Mouse (Mus musculus): Measurements from ENCODE around the gene Carmil1.

DNA sequence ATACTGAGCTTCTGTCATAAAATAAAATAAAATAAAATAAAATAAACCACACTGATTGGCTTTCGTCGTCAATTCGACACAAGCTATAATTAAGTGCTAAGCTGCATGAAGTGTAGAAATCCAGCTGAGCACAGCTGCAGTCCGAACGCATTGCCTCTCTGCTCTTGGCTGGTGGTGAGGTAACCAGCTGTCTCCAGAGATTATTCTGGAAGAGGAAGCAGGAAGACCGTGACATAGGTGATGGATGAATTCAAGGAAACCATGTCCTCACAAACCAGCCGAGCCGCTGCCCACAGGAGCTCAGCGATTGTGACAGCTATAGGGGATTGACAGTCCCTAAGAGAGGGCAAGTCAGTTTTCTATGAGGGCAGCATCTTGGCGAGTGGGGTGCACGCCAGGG lies 36.0 kb downstream of the Carmil1 start:
- no peak for TF ChIP-seq EP300 (IDR thresholded peaks at IDR 0.05; ENCODE audit: insufficient read depth, low read depth, low read length)
- TF ChIP-seq CTCF (IDR thresholded peaks at IDR 0.05; ENCODE audit: low read depth, low read length) = no peak

All from ES-Bruce4 (cell line).